8 mouse cellular contexts compared by ENCODE assay signal in genomic region chr1:170109776-170110515, GRCm38 (mm10). TPM values are rescaled to one million over a fixed set of nuclear protein-coding genes. Genes with fewer than 3 reads are reported as not detected.
A peak's percentile ranks its signal among the peaks of the same experiment; 100 is the strongest.
DNase-seq lines count a peak whose midpoint lies in the region; ATAC-seq lines count a peak whose summit lies in the region.

No protein-coding gene starts in this region.

- H3K9ac ChIP-seq in hindbrain, embryonic 15.5 days = no peak overlapping the region
- H3K9ac ChIP-seq in neural tube, embryonic 14.5 days (replicated peaks; ENCODE audit: low read depth, low read length) = no peak overlapping the region

- no peaks in the 10 kb centered on the region for H3K36me3 ChIP-seq in hindbrain, embryonic 15.5 days
- no peaks in the 10 kb centered on the region for H3K36me3 ChIP-seq in neural tube, embryonic 14.5 days (ENCODE audit: control insufficient read depth, insufficient read depth, low read length)

- H3K27me3 ChIP-seq in hindbrain, embryonic 15.5 days = no peaks in the 10 kb centered on the region
- H3K27me3 ChIP-seq in neural tube, embryonic 14.5 days (ENCODE audit: control insufficient read depth, insufficient read depth, low read length) = no peaks in the 10 kb centered on the region

- no peak for ATAC-seq in hindbrain, embryonic 15.5 days (ENCODE audit: low FRiP score, low read depth)
- no peak for ATAC-seq in neural tube, embryonic 14.5 days (ENCODE audit: low read depth)

- DNase-seq in embryo, embryonic 10.5 days (ENCODE audit: low spot score) = peak; percentile 7
- no peak for DNase-seq in embryo, embryonic 10 days (ENCODE audit: low spot score)
- peak; percentile 16 for DNase-seq in Muller cell, postnatal 12 days (ENCODE audit: inconsistent ontology term)
- DNase-seq in gastrocnemius, adult 18-20 months (ENCODE audit: low spot score) = peak; percentile 32
- no peak for DNase-seq in right cerebral cortex, postnatal 4 days
- DNase-seq in left cerebral cortex, postnatal 14 days (ENCODE audit: low spot score in 2 of 2) = no peak

- H3K4me3 ChIP-seq in hindbrain, embryonic 15.5 days = no peak overlapping the region; the same call in 1 of the 2 replicates
- H3K4me3 ChIP-seq in neural tube, embryonic 14.5 days (ENCODE audit: low read depth, low read length) = no peak overlapping the region; the same call in 1 of the 2 replicates

- no peaks in the 10 kb centered on the region for H3K4me1 ChIP-seq in hindbrain, embryonic 15.5 days (replicated peaks)
- H3K4me1 ChIP-seq in neural tube, embryonic 14.5 days (ENCODE audit: control insufficient read depth, insufficient read depth, low read length) = no peaks in the 10 kb centered on the region

- no peaks in the 10 kb centered on the region for H3K9me3 ChIP-seq in hindbrain, embryonic 15.5 days
- no peaks in the 10 kb centered on the region for H3K9me3 ChIP-seq in neural tube, embryonic 14.5 days (ENCODE audit: control insufficient read depth, low read length)

- peak overlapping the region; percentile 52 for H3K27ac ChIP-seq in hindbrain, embryonic 15.5 days (replicated peaks)
- H3K27ac ChIP-seq in neural tube, embryonic 14.5 days (ENCODE audit: low read depth, low read length) = peak overlapping the region; percentile 34; the same call in 1 of the 2 replicates

- WGBS in hindbrain, embryonic 15.5 days = 81% methylated on average over 19 of the region's 19 CpGs
- WGBS in neural tube, embryonic 14.5 days = 86% methylated on average over 19 of the region's 19 CpGs

- 0 out of 2 replicates have a peak overlapping the region, but pooled peaks have one; percentile 19 for H3K4me2 ChIP-seq in hindbrain, embryonic 15.5 days
- no peak overlapping the region for H3K4me2 ChIP-seq in neural tube, embryonic 14.5 days (ENCODE audit: low read depth, low read length)

- intact Hi-C loops in left cerebral cortex, postnatal 14 days (cut with DNase I) = no loop called here

RNA-seq across cellular contexts. Expression of gene Ddr2, which starts 0.6 kb away (rescaled TPM):
- total RNA-seq in gastrocnemius, adult 18-20 months (2021) = 10 to 100 TPM; 10.1 to 15.8 TPM
- 9.9 and 10.2 TPM in 2 replicates for polyA plus RNA-seq in hindbrain, embryonic 15.5 days (2015; fragmentation: Nextera tagmentation; extraction: Ambion mirVana)
- 0.91 and 11.7 TPM in 2 replicates for polyA plus RNA-seq in neural tube, embryonic 14.5 days (2014; fragmentation: Nextera tagmentation; extraction: Ambion mirVana)
- total RNA-seq in left cerebral cortex, postnatal 14 days (2021) = 1 to 10 TPM; 7.6 to 9.9 TPM

Comparison
In these comparisons a context has a peak if more than half of its experiments do, and no peak if none do; other contexts are left out.
1. DNase-seq: peak in embryo, embryonic 10.5 days (single experiment), Muller cell, postnatal 12 days (single experiment) and gastrocnemius, adult 18-20 months (single experiment); none in embryo, embryonic 10 days (single experiment), right cerebral cortex, postnatal 4 days (single experiment) and left cerebral cortex, postnatal 14 days (0 of 2).